Mouse (Mus musculus): ENCODE results near the gene Hlcs.

Gene Hlcs

GRCm38 (mm10) chr16:94163051-94163450, 150.3 kb downstream of the Hlcs start:
- no peak for DNase-seq (ENCODE audit: low spot score in 2 of 2)

DNA sequence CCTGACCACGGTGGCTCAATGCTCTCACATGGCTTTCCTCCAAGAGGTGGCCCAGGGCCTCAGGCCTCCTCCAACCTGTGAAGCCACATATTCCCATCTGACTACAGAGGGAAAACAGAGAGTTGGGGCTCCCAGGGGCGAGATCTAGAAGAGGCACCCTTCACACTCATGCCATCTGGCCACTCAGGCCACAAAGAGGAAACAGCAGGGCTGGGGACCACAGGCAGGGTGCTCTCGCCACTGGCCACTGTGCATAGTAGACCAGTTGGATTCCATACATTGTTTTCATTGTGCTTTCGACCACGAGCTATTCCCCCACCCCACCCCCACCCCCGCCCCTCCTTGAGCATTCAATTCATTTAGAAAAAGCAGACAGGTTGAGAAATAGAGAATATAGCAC, 151.4 kb downstream of the Hlcs start:
- DNase-seq (ENCODE audit: low spot score in 2 of 2) = no peak

DNA sequence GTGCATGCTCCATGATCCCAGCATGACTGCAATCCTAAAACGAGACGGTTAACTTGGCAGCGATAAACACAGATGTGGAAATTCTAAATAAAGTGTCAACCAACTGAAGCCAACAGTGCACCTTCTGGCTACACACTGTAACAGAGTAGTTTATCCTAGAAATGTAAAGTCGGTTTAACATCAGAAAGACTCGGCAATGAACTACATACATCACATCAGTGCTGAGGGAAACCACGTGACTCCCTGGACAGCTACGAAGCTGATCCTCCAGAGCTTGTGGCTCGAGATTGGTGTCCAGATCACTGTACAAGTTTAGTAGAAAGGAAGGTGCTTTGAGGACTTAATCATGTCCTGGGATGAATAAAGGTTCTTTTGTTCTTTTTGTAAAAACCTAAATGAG, 155.6 kb downstream of the Hlcs start:
- no peak for DNase-seq (ENCODE audit: low spot score in 2 of 2)

- peak in 1 of 2 experiments; percentile 39 for DNase-seq (ENCODE audit: low spot score in 2 of 2)
These were observed 158.2 kb downstream of the Hlcs start for GRCm38 (mm10) chr16:94155041-94155653.

DNA sequence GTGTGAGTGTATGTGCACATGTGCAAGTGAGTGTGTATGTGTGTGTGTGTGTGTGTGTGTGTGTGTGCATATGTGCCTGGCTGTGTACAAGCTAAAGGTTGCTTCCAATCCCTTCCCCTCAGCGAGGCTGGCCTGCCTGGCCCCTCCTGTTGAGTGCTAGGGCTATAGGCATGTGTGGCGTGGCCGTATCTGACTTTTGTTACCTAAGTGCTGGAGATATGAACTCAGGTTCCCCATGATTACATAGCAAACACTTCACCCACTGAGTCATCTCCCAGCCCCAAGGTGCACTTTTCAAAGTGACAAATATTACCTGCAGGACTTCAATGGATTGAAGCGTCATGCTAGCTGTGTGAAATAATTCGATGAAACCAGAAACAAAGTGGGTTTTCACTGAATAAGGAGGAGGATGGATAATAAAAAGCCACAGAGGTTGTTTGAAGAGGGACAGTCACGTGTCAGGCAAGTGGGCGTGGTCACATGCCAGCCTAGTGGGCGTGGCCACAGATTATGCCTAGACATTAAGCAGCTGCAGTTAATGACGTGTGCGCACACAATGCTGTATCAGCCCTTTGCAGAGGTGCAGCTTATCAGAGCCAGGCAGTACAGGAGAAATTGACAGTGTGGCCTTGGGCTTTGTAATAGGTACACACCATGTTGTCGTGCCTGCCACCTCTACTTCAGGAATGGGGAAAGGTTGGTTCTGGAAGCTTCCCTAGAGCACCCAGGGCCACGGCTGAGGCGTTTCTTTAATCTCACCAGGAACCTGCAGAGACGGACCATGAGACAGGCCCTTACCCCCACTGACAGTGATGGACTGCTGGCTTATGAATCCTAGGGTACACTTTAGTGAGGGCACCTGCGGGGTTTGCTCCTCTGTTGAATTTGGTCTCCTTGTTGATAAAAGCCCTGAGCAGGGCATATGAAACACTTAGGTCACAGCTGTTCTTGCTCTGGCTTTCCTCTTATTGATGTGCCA, 163.0 kb downstream of the Hlcs start:
- DNase-seq (ENCODE audit: low spot score in 2 of 2) = no peak

DNA sequence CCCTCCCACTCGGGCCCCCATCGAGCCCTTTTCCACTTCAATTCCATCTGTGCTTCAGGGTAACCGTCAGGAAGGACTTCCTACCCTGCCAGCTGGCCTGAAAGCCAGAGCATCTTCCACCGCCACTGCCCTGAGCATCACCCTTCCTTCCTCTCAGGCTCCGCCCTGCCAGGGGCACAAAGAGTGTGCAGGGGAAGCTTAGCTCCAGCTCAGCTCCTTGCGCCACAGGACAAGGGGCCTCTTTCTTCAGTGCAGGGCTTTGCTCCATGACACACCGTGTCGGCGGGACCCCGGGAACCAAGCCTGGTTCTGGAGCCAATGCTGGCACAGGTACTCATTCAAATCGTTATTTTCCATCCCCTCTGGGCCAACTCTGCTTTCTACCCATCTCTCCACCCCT, 165.2 kb downstream of the Hlcs start:
- DNase-seq (ENCODE audit: low spot score in 2 of 2) = no peak

- no peak for DNase-seq (ENCODE audit: low spot score in 2 of 2)
These were observed 170.0 kb downstream of the Hlcs start for GRCm38 (mm10) chr16:94143325-94143724.

DNA sequence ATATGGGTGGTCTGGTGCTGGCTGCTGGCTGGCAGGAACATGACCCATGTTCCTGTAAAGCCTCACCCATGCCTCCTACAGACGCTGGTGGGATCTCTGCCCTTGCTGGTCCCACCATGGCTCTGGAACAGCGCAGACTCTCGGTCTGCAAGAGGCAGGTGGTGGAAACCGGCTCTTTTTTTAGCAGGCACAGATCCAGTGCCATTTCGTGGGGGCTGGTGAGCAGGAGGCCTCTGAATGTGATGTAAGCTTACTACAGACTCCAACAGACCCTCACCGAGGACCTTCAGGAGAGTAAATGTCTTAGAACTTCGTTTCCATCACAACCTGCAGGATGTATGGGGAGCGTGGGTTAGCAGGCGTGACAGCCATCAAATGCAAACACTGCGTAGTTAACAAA, 172.6 kb downstream of the Hlcs start:
- no peak for DNase-seq (ENCODE audit: low spot score in 2 of 2)

DNA sequence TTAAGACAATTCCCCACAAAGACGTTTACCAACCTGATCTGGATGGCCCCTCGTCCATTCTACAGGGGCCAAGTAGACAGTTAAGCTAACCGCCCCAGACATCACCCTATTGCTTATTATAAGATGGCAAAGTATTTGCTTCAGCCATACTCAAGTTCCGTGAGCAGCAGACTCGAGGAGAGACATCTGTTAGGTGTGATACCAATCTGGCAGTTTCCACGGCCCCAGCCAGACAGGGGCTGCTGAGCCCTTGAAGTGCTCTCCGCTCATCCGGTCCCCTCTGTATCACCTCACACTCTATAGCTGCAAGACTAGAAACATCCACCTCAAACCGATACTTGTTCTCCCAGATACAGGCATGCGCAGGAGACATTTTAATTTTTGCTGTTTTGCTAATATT, 179.2 kb downstream of the Hlcs start:
- no peak for DNase-seq (ENCODE audit: low spot score in 2 of 2)

DNA sequence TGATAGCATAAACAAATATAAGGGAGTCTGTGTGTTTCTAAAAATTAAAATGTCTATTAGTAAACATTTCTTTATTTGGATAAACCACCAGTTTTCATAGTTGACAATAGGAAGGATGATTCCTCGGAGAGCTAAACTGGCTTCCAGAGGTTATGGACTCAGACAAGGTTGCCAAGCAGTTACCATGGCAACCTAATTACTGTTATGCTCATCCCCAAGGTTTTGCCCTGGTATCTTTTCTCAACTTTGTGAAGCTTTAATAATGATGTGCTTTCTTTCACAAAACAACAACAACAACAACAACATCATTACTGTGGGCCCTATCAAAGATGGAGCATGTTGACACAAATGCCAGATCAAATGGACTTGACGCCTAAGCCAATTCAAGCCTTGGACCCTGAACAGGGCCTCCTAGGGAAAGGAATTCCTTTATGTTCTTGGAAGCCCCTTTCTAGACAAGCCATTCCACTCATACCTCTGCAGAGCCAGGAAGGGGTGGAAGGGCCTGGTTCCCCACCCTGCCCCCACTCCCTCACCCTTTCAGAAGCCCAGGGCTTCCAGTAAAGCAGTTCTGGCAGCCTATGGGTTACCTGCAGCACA, 185.0 kb downstream of the Hlcs start:
- DNase-seq (ENCODE audit: low spot score in 2 of 2) = no peak

DNA sequence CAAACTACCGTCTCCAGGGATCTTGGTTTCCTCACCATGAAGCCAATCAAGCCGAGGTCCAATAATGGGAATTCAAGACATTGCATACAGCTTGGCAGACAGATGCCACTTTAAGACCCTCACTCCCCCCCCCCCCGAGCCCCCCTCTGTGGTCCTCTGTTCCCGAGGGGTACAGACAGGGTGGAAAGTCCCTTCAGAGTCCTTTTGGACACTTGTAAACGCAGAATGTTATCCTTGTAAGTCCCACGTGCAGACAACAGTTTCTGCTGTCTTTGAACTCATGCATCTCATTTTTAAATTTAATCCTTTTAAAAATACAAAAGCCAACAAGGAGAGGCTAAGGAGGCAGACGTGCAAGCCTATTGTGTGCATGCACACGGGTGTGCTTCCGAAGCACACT, 187.2 kb downstream of the Hlcs start:
- no peak for DNase-seq (ENCODE audit: low spot score in 2 of 2)

DNA sequence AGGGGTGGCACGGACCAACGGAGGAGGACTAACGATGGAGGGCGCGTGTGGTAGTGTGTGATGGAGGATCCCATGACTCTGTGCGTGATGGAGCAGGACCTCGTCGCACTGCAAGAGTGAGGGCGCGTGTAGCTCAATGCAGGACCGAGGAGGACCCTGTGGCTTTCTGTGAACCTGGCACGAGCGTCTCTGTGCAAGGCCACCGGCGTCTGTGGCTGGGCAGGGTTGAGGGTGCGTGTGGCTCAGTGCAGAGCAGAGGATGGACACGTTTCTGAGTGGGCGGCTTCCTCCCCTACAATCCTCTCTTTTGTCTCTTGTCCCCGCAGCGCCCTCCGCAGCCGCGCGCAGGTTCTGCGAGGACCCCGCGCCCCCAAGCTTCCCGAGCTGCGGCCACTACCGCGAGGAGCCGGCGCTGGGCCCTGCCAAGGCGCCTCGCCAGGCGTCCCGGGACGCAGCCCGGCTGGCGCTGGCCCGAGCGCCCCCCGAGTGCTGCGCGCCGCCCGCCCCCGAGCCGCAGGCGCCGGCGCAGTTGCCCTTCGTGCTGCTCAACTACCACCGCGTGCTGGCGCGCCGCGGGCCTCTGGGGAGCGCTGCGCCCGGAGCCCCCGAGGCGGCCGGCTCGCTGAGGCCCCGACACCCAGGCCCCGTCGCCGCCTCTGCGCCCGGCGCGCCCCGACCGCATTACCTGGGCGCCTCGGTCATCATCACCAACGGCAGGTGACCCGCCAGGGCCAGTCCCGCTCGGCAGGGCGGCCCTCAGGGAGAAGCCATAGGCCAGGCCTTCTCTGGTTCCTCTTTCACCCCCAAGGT, 188.0 kb downstream of the Hlcs start:
- no peak for DNase-seq (ENCODE audit: low spot score in 2 of 2)

GRCm38 (mm10) chr16:94123247-94123646, 190.1 kb downstream of the Hlcs start:
- peak; percentile 53 to 79 for DNase-seq (ENCODE audit: low spot score in 2 of 2)

DNA sequence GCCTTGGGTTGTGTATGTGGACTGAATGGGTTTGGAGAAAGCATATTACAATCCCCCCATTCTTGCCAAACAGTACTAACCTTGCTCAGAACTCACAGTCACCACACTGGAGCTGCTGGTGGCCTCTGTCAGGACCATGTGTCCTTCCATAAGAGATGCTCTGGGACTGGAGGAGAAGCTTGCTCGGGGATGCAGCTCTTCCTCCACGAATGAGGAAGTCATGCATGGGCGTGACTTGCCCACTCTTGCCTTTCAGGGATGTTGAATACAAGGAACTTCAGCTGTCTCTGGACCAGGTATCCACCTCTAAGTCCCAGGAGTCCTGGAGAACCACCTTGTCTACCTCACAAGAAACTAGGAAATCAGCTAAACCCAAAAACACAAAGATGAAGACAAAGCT, 191.0 kb downstream of the Hlcs start:
- no peak for DNase-seq (ENCODE audit: low spot score in 2 of 2)

- no peak for DNase-seq (ENCODE audit: low spot score in 2 of 2)
These were observed 195.0 kb downstream of the Hlcs start for GRCm38 (mm10) chr16:94118394-94118793.

DNA sequence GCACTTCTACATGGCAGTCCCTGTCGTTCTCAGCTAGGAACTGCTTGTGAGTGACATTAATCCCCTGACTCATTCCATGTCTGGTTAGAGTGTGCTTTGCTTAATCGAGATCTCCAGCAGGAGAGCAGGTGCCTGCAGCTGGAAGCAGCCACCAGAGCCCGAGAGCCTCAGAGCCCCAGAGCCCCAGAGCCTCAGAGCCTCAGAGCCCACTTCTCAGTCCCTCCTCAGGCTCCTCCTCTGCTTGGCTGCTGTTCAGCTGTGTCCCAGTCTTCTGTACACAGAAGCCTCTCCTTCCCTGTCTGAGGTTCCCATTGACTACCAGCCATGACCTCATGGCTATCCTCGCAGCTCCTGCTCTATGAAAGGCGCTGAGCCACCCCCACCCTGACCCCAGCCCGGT, 196.0 kb downstream of the Hlcs start:
- DNase-seq (ENCODE audit: low spot score in 2 of 2) = no peak

- no peak for DNase-seq (ENCODE audit: low spot score in 2 of 2)
These were observed 198.7 kb downstream of the Hlcs start for GRCm38 (mm10) chr16:94114693-94115092.

GRCm38 (mm10) chr16:94113160-94113559, 200.2 kb downstream of the Hlcs start:
- DNase-seq (ENCODE audit: low spot score in 2 of 2) = no peak

- no peak for DNase-seq (ENCODE audit: low spot score in 2 of 2)
These were observed 215.5 kb downstream of the Hlcs start for GRCm38 (mm10) chr16:94097724-94098455.

DNA sequence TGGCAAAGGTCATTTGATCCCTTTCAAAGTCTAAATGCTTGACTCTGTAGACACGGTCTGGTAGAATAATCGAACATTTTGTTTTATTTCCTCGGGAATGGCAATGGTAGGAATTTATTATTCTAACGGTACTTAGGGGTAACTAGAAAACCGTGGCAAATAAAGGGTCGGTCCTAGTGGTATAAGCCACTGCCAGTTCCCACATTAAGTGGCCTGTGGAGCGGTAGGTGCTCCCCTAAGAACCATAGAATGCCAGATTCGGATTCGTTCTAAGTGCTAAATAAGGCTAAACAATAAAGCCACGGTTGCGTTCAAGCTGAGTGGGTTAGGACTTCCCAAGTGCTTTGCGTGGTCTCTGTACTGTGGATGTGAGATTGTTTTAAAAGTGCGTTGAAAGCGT, 216.9 kb downstream of the Hlcs start:
- no peak for DNase-seq (ENCODE audit: low spot score in 2 of 2)

DNA sequence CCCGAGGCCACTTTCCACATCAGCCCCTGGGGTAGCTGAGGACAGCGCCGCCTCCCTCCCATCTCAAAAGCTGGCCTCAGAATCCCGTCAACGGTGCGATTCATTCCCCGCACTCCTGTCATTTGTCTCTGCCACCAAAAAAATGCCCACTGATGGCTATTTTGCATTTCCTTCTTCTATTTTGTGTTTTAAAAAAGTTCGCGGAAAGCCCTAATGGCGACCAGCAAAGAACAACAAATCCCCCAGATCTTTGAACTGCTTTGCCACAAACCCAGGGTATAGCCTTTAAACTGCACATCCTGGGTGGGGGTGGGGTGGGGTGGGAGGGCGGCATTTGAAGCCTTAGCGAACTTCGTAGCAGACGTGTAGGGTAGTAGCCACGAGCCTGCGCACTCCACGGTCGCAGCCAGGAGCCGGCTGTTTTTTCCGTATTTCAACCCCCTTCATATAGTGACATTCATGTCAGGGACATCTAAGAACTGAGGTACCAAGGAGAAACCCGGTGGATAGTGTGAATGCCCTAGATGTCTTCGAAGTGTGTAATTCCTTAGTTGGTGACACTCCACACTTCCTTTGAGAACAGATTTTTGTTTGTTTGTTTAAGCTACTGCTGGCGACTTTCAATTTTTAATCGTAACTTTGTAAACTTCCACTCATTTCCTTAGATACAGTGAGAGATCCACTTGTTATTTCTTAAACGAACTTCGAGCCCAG, 218.1 kb downstream of the Hlcs start:
- DNase-seq (ENCODE audit: low spot score in 2 of 2) = no peak
